Mouse (Mus musculus) heart, embryonic 15.5 days (tissue): Measurements from ENCODE around the gene Hcst. TPM values are rescaled to one million over a fixed set of nuclear protein-coding genes. Genes with fewer than 3 reads are reported as not detected.

Experiments used
- ATAC-seq: fragments of 200-750 bp; cut with Nextera tagmentation; replicated peaks from 2 replicates; pipeline ENCODE4 v1.8.0; 2017; ENCODE audit warnings: low read depth, moderate TSS enrichment; ENCODE audit not compliant: insufficient number of reproducible peaks, insufficient read depth, low FRiP score
- H3K27ac ChIP-seq: fragments of 300-500 bp; sonication (generic); 2 replicates; pipeline ENCODE4 v1.5.1; 2015; ENCODE audit warnings: mild to moderate bottlenecking, inconsistent platforms
- H3K27me3 ChIP-seq: fragments of 300-500 bp; sonication (generic); 2 replicates; pipeline ENCODE4 v1.6.1; 2015; ENCODE audit warnings: inconsistent platforms
- H3K36me3 ChIP-seq: fragments of 300-500 bp; sonication (generic); 2 replicates; pipeline ENCODE4 v1.6.1; 2015; ENCODE audit warnings: mild to moderate bottlenecking, inconsistent platforms
- H3K4me1 ChIP-seq: fragments of 300-500 bp; sonication (generic); replicated peaks from 2 replicates; pipeline ENCODE4 v1.6.1; 2015; ENCODE audit warnings: inconsistent platforms
- H3K4me2 ChIP-seq: fragments of 300-500 bp; sonication (generic); 2 replicates; pipeline ENCODE4 v1.6.1; 2015; ENCODE audit warnings: inconsistent platforms, mild to moderate bottlenecking, moderate library complexity
- H3K4me3 ChIP-seq: fragments of 300-500 bp; sonication (generic); 2 replicates; pipeline ENCODE4 v1.5.1; 2015; ENCODE audit warnings: mild to moderate bottlenecking, inconsistent platforms
- H3K9ac ChIP-seq: fragments of 300-500 bp; sonication (generic); 2 replicates; pipeline ENCODE4 v1.6.1; 2015; ENCODE audit warnings: mild to moderate bottlenecking, inconsistent platforms
- H3K9me3 ChIP-seq: fragments of 300-500 bp; sonication (generic); replicated peaks from 2 replicates; pipeline ENCODE4 v1.6.1; 2016; ENCODE audit warnings: inconsistent platforms
- WGBS: fragments of 180-500 bp; shearing (Covaris S2); methylation state at CpG from one replicate; pipeline ENCODE4 v1.1.7; 2015; ENCODE audit warnings: mixed read lengths; 5-methylcytosine and 5-hydroxymethylcytosine counted together
- polyA plus RNA-seq: library from polyadenylated mRNA; unstranded; fragments of >200 nt; fragmentation: Nextera tagmentation; extraction: Ambion mirVana; gene quantifications from 2 replicates; pipeline ENCODE4 v1.2.1, GENCODE M21; 2015

Gene Hcst
- 0.98 and 2.7 TPM in 2 replicates for polyA plus RNA-seq

DNA sequence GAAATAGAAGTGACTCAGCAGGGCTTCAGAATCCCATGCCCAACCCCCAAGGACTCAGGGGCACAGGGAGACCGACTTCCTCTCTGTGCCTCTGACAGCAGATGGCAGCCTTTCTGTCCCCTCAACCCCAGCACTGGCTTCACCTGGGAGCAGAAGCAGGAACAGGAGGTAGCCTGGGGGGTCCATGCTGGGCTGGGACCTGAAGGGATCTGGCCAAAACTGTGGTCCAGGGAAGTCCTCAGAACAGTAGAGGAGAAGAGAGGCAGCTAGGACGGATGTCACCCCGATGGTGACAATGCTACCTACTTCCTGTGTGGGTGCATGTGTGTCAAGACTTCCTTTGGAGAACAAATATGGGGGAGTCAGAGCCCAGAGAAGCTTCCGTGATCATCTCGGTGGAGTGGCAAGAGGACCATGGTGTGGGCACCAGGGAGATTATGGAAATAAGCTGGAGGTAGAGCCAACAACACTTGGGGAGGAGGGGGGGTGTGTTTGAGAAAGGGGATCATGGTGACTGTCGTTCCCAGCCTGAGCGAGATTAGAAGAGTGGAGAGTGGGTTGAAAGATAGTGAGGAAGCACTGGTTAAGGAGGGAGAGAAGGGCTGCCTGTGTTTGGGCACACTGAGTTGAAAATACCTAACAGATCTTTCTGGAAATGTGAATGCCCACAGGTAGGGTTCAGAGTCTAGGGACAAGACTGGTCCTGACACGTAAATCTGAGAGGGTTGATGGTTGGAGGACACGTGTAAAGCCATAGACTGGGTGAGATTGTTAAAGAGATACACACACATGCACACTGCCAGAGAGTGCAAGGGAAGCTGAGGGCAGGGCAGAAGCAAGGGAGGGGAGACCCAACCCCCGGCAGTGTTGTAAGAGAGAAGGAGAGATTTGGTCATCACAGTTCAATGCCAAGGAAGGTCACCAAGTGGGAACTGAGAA, at the start of gene Hcst:
Gene Hcst (minus strand): TSS at position 294 of the 939 bp plus-strand sequence.
- 53% methylated on average over 10 of the region's 10 CpGs for whole genome bisulfite sequencing
- no peak for ATAC-seq
- Histone ChIP-seq H3K9ac (no peak within 1 kb of the TSS), H3K36me3 (no peaks in the 10 kb centered on the region), H3K4me1 (peaks cover 18% of the 10 kb centered on the region), H3K9me3 (no peaks in the 10 kb centered on the region), H3K27ac (peak within 1 kb of the TSS; percentile 44; the same call in 1 of the 2 replicates), H3K4me2 (no peak within 1 kb of the TSS), H3K27me3 (peaks cover 8% of the 10 kb centered on the region; the same call in 1 of the 2 replicates), H3K4me3 (no peak within 1 kb of the TSS; the same call in 1 of the 2 replicates)

GRCm38 (mm10) chr7:30464816-30465300, 45.2 kb upstream of the Hcst start:
- 10% methylated on average over 6 of the region's 6 CpGs for WGBS
- H3K27ac ChIP-seq: no peak overlapping the region

DNA sequence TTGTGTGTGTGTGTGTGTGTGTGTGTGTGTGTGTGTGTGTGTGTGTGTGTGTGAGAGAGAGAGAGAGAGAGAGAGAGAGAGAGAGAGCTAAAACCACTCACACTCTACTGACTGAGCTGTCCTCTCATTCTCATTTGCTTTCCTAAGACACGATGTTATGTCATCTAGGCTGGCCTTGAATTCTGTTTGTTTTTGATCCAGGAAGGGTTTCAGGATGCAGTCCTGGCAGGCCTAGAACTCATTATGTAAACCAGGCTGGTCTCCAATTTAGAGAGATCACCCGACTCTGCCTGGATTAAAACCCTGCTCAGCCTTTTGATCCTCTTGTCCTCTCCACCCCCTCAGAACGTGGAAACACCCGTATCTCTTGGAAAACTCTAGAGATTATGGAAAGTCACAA, 44.3 kb upstream of the Hcst start:
- Histone ChIP-seq H3K9ac (no peak overlapping the region), H3K4me1 (peaks cover 5% of the 10 kb centered on the region; the same call in 1 of the 2 replicates), H3K27me3 (peaks cover 93% of the 10 kb centered on the region), H3K4me2 (no peak overlapping the region), H3K9me3 (no peaks in the 10 kb centered on the region), H3K36me3 (no peaks in the 10 kb centered on the region), H3K27ac (no peak overlapping the region), H3K4me3 (no peak overlapping the region)
- no peak for ATAC-seq
- 23% methylated on average over 4 of the region's 4 CpGs for WGBS

More at GRCm38 (mm10) chr7:30464816-30465300, 45.2 kb upstream of the Hcst start:
- ATAC-seq: no peak
- Histone ChIP-seq H3K36me3 (no peaks in the 10 kb centered on the region), H3K27me3 (peaks cover 85% of the 10 kb centered on the region), H3K9ac (no peak overlapping the region), H3K4me3 (no peak overlapping the region), H3K4me1 (peaks cover 5% of the 10 kb centered on the region; the same call in 1 of the 2 replicates), H3K9me3 (no peaks in the 10 kb centered on the region), H3K4me2 (no peak overlapping the region)

DNA sequence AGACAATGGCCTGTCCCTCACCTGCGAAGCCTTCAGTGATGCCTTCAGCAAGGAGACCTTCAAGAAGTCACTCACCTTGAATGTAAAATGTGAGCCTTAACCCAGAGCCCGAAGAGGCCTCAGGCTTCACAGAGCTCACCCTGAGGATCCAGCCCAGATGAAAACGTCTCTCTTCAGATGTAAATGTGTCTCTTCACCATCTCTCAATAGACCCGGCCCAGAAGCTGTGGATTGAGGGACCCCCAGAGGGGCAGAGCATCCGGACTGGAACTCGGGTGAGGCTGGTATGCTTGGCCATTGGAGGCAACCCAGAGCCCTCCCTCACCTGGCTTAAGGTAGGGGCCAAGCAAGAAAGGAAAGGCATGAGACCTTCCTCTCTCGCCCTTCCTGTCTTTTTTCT, 43.9 kb upstream of the Hcst start:
- Histone ChIP-seq H3K27ac (no peak overlapping the region), H3K9ac (no peak overlapping the region), H3K9me3 (no peaks in the 10 kb centered on the region), H3K27me3 (peaks cover 96% of the 10 kb centered on the region), H3K4me2 (no peak overlapping the region), H3K4me1 (peaks cover 5% of the 10 kb centered on the region; the same call in 1 of the 2 replicates), H3K36me3 (no peaks in the 10 kb centered on the region), H3K4me3 (no peak overlapping the region)
- 32% methylated on average over 7 of the region's 7 CpGs for WGBS
- ATAC-seq: no peak

DNA sequence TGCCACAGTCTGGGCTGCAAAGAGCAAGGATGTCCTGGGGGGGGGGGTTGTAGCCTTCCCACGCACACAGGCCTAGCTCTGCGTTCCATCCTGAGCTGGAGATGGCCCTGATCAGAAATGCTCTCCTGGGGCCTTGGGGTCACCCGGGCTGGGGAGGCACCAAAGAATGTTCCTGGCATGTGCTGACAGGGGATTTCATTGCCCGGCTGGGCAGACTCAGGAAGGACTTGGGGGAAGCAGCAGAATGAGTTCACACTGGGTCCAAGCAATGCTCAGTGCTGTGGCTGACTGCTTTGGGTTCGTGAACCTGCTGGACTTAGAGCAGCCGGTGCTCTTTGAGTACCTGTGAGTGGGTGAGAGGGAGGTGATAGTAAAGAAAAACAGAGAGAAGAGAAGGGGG, 39.8 kb upstream of the Hcst start:
- peaks cover 97% of the 10 kb centered on the region for H3K27me3 ChIP-seq
- H3K27ac ChIP-seq: no peak overlapping the region
- no peak overlapping the region for H3K9ac ChIP-seq
- no peak for ATAC-seq
- H3K4me2 ChIP-seq: no peak overlapping the region
- H3K9me3 ChIP-seq: no peaks in the 10 kb centered on the region
- no peak overlapping the region for H3K4me3 ChIP-seq
- H3K4me1 ChIP-seq: peaks cover 12% of the 10 kb centered on the region
- no peaks in the 10 kb centered on the region for H3K36me3 ChIP-seq
- 23% methylated on average over 6 of the region's 6 CpGs for WGBS

DNA sequence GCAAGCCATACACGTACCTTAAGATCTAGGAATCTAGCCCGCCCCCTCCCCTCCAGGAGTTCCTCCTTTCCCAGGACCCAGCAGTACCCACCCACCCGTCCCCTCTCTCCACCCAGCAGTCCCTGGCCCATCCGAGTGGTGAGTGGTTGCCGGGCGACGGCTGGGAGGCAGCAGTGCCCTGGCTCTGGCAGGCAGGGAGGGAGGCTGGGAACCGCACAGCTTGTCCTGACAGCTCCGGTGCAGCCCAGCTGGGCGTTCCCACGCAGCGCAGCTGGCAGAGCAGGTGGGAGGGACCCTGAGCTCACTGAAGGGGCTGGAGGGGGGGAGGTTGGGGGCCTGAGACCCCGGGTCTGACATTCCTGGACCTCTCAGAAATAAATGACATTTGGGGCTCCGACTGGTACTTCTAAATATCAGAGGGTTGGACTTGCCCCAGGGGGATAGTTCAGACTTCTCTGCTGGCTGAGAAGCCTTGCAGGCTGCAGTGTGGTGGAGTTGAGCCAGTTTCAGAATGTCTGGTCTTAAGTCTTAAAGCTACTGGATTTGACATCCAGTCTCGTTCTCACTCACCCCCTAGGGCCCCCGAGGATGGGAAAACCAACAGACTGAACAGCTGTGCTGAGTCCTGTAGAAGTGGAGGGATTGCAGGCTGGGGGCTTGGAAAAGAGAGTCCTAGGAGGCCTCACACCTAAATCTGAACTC, 38.1 kb upstream of the Hcst start, which contains the start of the genes Kirrel2 and Nphs1:
Gene Kirrel2 (minus strand): TSS at position 62 of the 702 bp plus-strand sequence.
Gene Nphs1 (plus strand): TSS at position 687 of the 702 bp plus-strand sequence.
- Histone ChIP-seq H3K36me3 (no peaks in the 10 kb centered on the region), H3K27ac (no peak within 1 kb of the TSS), H3K9ac (no peak within 1 kb of the TSS), H3K9me3 (no peaks in the 10 kb centered on the region), H3K4me3 (0 out of 2 replicates have a peak within 1 kb of the TSS, but pooled peaks have one; percentile 13), H3K4me1 (peaks cover 17% of the 10 kb centered on the region), H3K4me2 (peak within 1 kb of the TSS; percentile 42), H3K27me3 (peaks cover 98% of the 10 kb centered on the region)
- ATAC-seq: no peak
- whole genome bisulfite sequencing: 2% methylated on average over 16 of the region's 16 CpGs

DNA sequence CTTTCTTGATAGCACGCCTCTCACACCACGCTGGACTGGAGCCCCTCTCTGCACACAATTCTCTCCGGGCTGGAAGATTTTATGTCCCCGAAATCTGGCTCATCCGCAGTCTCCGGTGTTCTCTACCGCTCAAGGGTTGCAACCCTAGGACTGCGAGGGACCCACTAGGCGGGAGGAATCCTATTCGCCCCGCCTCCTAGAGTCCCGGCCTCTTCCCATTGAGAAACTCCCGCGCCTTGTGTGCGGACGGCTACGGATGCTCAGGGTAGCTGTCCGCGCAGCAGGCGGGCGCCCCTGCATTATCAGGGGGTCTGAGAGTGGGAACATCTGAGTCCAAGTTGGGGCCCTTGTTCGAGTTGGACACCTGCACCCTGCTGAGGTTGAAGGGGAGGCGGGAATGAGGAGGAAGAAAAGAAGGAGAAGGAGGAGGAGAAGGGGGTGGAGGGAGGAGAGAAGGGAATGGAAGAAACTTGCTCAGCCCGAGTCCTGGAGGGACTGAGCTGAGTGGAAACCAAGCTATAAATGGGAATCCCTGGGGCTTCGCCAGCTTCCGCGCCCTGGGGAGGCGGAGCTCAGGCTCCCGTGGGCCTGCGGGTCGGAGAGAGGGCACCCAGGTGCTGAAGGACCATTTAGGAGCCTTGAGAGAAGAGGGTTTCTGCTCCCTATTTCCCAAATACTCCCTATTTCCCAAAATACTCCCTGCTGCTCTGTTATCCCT, 37.4 kb upstream of the Hcst start:
- ATAC-seq: no peak
- 0 out of 2 replicates have a peak overlapping the region, but pooled peaks have one; percentile 13 for H3K4me3 ChIP-seq
- H3K9ac ChIP-seq: no peak overlapping the region
- H3K4me2 ChIP-seq: peak overlapping the region; percentile 42
- no peaks in the 10 kb centered on the region for H3K36me3 ChIP-seq
- WGBS: under 1% methylated on average over 31 of the region's 31 CpGs
- peaks cover 98% of the 10 kb centered on the region for H3K27me3 ChIP-seq
- peaks cover 17% of the 10 kb centered on the region for H3K4me1 ChIP-seq
- no peaks in the 10 kb centered on the region for H3K9me3 ChIP-seq
- no peak overlapping the region for H3K27ac ChIP-seq

GRCm38 (mm10) chr7:30456487-30456886, 36.8 kb upstream of the Hcst start:
- Histone ChIP-seq H3K4me3 (0 out of 2 replicates have a peak overlapping the region, but pooled peaks have one; percentile 13), H3K27me3 (peaks cover 96% of the 10 kb centered on the region), H3K36me3 (no peaks in the 10 kb centered on the region), H3K27ac (no peak overlapping the region), H3K9me3 (no peaks in the 10 kb centered on the region), H3K9ac (no peak overlapping the region), H3K4me2 (no peak overlapping the region), H3K4me1 (peaks cover 17% of the 10 kb centered on the region)
- no peak for ATAC-seq
- under 1% methylated on average over 9 of the region's 9 CpGs for WGBS

- peaks cover 92% of the 10 kb centered on the region for H3K27me3 ChIP-seq
- no peak overlapping the region for H3K4me2 ChIP-seq
- H3K4me1 ChIP-seq: peaks cover 17% of the 10 kb centered on the region
- no peak overlapping the region for H3K4me3 ChIP-seq
- no peak overlapping the region for H3K9ac ChIP-seq
- 14% methylated on average over 6 of the region's 6 CpGs for WGBS
- ATAC-seq: no peak
- no peak overlapping the region for H3K27ac ChIP-seq
- H3K36me3 ChIP-seq: no peaks in the 10 kb centered on the region
- H3K9me3 ChIP-seq: no peaks in the 10 kb centered on the region
Observed at GRCm38 (mm10) chr7:30454259-30454658, 34.6 kb upstream of the Hcst start.

- Histone ChIP-seq H3K4me2 (peak overlapping the region; percentile 34), H3K9me3 (no peaks in the 10 kb centered on the region), H3K4me1 (peaks cover 17% of the 10 kb centered on the region), H3K27me3 (peaks cover 87% of the 10 kb centered on the region), H3K4me3 (peak overlapping the region; percentile 14; the same call in 1 of the 2 replicates), H3K9ac (no peak overlapping the region), H3K27ac (no peak overlapping the region), H3K36me3 (no peaks in the 10 kb centered on the region)
- 3% methylated on average over 25 of the region's 25 CpGs for WGBS
- ATAC-seq: no peak
Observed at GRCm38 (mm10) chr7:30453766-30454165, 34.1 kb upstream of the Hcst start.
